Mouse (Mus musculus) forebrain, embryonic 16.5 days (tissue): ENCODE data around the gene Sik3. TPM values are rescaled to one million over a fixed set of nuclear protein-coding genes. Genes with fewer than 3 reads are reported as not detected.

Source experiments
- ATAC-seq: fragments of 200-750 bp; cut with Nextera tagmentation; 2 replicates; pipeline ENCODE4 v1.8.0; 2017; ENCODE audit warnings: mild to moderate bottlenecking, moderate library complexity
- H3K27ac ChIP-seq: fragments of 300-500 bp; sonication (generic); 2 replicates; pipeline ENCODE4 v1.5.1; 2014; ENCODE audit warnings: low read length, control low read depth
- H3K27me3 ChIP-seq: fragments of 300-500 bp; sonication (generic); replicated peaks from 2 replicates; pipeline ENCODE4 v1.6.1; 2014; ENCODE audit warnings: low read length; ENCODE audit not compliant: control insufficient read depth, insufficient read depth
- H3K36me3 ChIP-seq: fragments of 300-500 bp; sonication (generic); 2 replicates; pipeline ENCODE4 v1.6.1; 2014; ENCODE audit not compliant: control insufficient read depth, insufficient read depth
- H3K4me1 ChIP-seq: fragments of 300-500 bp; sonication (generic); replicated peaks from 2 replicates; pipeline ENCODE4 v1.6.1; 2014; ENCODE audit warnings: low read length; ENCODE audit not compliant: control insufficient read depth, insufficient read depth
- H3K4me2 ChIP-seq: fragments of 300-500 bp; sonication (generic); 2 replicates; pipeline ENCODE4 v1.6.1; 2014; ENCODE audit warnings: mild to moderate bottlenecking, low read length, control low read depth
- H3K4me3 ChIP-seq: fragments of 300-500 bp; sonication (generic); replicated peaks from 2 replicates; pipeline ENCODE4 v1.5.1; 2014; ENCODE audit warnings: mild to moderate bottlenecking, low read length, control low read depth
- H3K9ac ChIP-seq: fragments of 300-500 bp; sonication (generic); replicated peaks from 2 replicates; pipeline ENCODE4 v1.6.1; 2014; ENCODE audit warnings: low read depth, low read length, control low read depth
- H3K9me3 ChIP-seq: fragments of 300-500 bp; sonication (generic); 2 replicates; pipeline ENCODE4 v1.6.1; 2016; ENCODE audit warnings: low read length; ENCODE audit not compliant: control insufficient read depth
- WGBS: fragments of 180-500 bp; shearing (Covaris S2); extraction: QIAGEN DNeasy Blood & Tissue Kit; methylation state at CpG from one replicate; pipeline ENCODE4 v1.1.7; 2014; 5-methylcytosine and 5-hydroxymethylcytosine counted together
- polyA plus RNA-seq: library from polyadenylated mRNA; unstranded; fragments of >200 nt; fragmentation: Nextera tagmentation; extraction: Ambion mirVana; gene quantifications from 2 replicates; pipeline ENCODE4 v1.2.1, GENCODE M21; 2015

Gene Sik3
- polyA plus RNA-seq, 1 experiment from 2014 or later, result 5.3 TPM

DNA sequence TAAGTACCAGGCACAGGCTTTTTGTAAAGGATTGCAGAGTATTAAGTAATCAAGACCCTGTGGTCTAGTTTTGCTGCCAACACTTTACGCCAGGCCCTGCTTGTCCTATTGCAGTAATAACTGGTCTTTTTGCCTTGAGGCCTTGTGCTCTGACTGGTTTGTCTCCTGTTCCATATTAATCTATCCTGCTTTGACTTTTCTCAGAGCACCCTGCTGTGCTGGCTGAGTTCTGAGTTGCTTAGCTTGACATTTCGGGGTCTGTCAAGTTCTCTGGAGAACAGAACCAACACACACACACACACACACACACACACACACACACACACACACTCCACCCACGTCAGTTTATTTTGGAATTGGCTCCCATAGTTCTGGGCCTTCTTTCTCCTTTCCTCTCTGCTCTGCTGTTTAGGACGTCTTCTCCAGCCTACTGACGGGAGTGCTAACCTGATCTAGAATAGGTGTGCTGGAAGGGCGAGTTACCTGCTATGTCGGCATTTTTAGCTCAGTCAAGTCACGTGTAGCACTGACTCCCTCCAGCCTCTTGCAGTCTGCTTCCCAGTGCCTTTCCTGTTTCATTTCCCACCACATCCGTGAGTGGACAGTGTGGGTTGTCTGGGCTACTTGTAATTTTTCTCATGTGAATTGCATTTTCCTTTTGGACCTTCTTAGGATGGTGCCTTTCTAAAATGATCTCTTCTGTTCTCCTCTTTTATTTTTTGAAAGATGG lies 49.2 kb downstream of the Sik3 start:
- no peaks in the 10 kb centered on the region for H3K27me3 ChIP-seq
- H3K9me3 ChIP-seq, result no peaks in the 10 kb centered on the region
- no peak overlapping the region for H3K27ac ChIP-seq
- no peak overlapping the region for H3K4me3 ChIP-seq
- WGBS, result 83% methylated on average over 9 of the region's 9 CpGs
- H3K4me2 ChIP-seq, result no peak overlapping the region
- no peaks in the 10 kb centered on the region for H3K36me3 ChIP-seq
- no peaks in the 10 kb centered on the region for H3K4me1 ChIP-seq
- no peak overlapping the region for H3K9ac ChIP-seq
- no peak for ATAC-seq

DNA sequence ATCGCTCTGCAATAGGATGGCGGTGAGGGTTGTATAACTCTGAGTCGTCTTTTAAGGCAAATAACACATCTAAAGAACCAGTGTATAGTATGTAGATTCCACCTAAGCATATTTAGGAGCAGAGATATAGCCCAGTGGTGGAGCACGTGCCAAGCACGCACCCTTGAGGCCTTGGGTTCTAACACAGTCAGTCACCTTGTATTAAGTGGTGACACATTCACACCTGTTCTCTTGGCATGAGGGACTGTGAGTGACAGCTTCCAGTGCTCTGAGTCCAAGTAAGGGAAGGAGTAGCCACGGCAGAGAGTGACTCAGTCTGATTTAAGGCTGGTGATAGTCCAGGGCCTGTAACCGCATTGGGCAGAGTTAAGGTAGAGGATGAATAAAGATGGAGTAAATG lies 51.7 kb downstream of the Sik3 start:
- Histone ChIP-seq H3K27ac (no peak overlapping the region), H3K27me3 (no peaks in the 10 kb centered on the region), H3K36me3 (no peaks in the 10 kb centered on the region), H3K9me3 (no peaks in the 10 kb centered on the region), H3K4me2 (no peak overlapping the region), H3K4me3 (no peak overlapping the region), H3K4me1 (no peaks in the 10 kb centered on the region; the same call in 1 of the 2 replicates), H3K9ac (no peak overlapping the region)
- WGBS, result 92% methylated on average over 7 of the region's 7 CpGs
- no peak for ATAC-seq

DNA sequence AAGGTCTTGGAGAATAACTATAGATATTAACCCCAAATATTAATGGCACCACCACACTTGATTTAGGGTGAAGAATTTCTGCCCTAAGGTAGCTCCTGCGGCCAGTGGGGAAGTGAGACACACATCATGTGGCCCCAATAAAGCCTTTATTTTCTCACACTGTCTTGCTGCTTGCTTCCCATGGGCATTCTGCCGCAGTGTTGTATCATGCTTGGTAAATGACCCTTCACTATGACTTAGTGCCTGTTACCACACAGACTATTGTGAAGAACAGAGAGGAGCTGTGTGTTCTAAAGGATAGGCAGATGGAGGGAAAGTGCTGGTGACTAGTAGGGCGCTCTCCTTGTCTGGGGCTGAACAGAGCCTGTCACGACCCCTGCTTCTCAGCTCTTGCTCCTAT lies 54.1 kb downstream of the Sik3 start:
- ATAC-seq, result no peak
- Histone ChIP-seq H3K36me3 (no peaks in the 10 kb centered on the region), H3K9ac (no peak overlapping the region), H3K27ac (no peak overlapping the region), H3K4me2 (no peak overlapping the region), H3K4me1 (peaks cover 10% of the 10 kb centered on the region), H3K27me3 (no peaks in the 10 kb centered on the region), H3K4me3 (no peak overlapping the region), H3K9me3 (no peaks in the 10 kb centered on the region)
- 82% methylated on average over 4 of the region's 4 CpGs for WGBS

DNA sequence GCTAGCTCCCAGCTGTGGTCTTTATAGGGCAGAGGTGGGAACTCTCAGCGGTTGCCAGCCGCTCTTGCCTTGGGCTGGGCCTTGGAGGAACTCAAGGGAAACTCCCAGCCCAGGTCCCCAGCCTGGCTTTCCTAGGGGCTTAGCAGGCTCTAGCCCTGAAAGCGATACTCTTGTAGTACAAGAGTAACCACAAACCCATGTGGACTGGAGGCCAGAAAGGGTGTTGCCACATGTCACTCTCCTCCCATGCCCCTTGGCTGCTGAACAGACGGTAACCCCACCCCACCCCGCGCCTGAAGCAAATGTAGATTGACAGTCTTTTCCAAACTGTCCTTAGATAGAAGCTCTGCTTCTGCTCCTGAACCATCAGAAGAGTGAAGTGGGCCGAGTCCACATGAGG lies 55.1 kb downstream of the Sik3 start:
- 90% methylated on average over 7 of the region's 7 CpGs for WGBS
- ATAC-seq, result no peak

DNA sequence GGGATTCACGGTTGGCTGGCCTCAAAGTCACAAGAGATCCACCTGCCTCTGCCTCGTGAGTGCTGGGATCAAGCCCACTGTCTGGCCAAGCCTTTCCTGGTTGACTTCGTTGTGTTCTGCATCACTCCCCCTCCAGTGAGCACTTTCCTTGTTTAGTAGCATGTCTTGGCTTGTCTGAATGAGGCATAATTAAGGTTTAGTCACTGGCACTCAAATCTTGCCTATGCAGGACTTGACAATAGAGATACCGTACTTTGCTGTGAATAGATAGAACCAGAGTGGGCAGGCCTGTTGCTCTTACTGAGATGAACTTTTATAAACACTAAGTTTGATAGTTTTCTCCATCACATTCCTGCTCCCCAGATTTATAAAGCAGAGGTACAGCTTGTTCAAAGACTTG lies 56.4 kb downstream of the Sik3 start:
- H3K4me1 ChIP-seq, result peaks cover 10% of the 10 kb centered on the region
- no peak overlapping the region for H3K27ac ChIP-seq
- no peaks in the 10 kb centered on the region for H3K27me3 ChIP-seq
- no peak overlapping the region for H3K4me2 ChIP-seq
- no peak overlapping the region for H3K9ac ChIP-seq
- no peak for ATAC-seq
- 54% methylated on average over 4 of the region's 4 CpGs for WGBS
- no peaks in the 10 kb centered on the region for H3K36me3 ChIP-seq
- H3K4me3 ChIP-seq, result no peak overlapping the region
- no peaks in the 10 kb centered on the region for H3K9me3 ChIP-seq

More for the DNA sequence above, 55.1 kb downstream of the Sik3 start:
- Histone ChIP-seq H3K4me1 (peaks cover 10% of the 10 kb centered on the region), H3K36me3 (no peaks in the 10 kb centered on the region), H3K9ac (no peak overlapping the region), H3K27ac (no peak overlapping the region), H3K4me3 (no peak overlapping the region), H3K27me3 (no peaks in the 10 kb centered on the region), H3K4me2 (no peak overlapping the region), H3K9me3 (no peaks in the 10 kb centered on the region)

DNA sequence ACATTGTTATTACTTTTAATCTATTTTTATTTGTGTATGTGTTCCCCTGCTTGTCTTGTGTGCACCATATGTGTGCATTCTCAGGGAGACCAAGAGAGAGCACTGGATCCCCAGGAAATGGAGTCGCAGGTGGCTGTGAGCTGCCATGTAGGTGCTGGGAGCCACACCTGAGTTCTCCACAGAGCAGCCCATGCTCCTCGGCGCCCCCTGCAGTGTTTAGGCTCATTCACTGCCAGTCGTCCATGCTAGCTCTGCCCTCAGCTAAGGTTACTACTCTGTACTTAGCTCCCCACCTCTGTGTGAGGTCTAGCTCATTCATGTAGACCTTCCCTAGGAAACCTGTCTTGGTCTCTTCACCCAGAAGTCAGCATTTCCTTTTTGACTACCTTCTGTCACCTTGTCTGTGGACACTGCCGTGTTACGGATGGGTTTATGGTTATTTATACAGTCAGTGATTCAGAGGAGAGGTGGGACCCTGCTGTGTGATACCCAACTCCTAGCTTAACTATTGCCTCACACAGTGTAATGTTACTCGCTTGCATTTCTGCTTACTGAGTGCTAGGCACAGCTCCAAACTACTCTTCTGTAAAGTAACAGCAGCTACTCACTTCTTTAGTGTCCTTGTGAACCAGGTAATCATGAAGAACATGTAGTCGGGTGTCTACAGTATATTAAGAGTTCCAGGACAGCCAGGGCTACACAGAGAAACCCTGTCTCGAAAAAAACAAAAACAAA lies 59.6 kb downstream of the Sik3 start:
- H3K9me3 ChIP-seq, result no peaks in the 10 kb centered on the region
- H3K27me3 ChIP-seq, result no peaks in the 10 kb centered on the region
- no peak overlapping the region for H3K4me3 ChIP-seq
- ATAC-seq, result no peak
- H3K4me1 ChIP-seq, result peaks cover 10% of the 10 kb centered on the region
- H3K4me2 ChIP-seq, result no peak overlapping the region
- H3K36me3 ChIP-seq, result no peaks in the 10 kb centered on the region
- H3K9ac ChIP-seq, result no peak overlapping the region
- H3K27ac ChIP-seq, result no peak overlapping the region
- WGBS, result 74% methylated on average over 9 of the region's 9 CpGs

DNA sequence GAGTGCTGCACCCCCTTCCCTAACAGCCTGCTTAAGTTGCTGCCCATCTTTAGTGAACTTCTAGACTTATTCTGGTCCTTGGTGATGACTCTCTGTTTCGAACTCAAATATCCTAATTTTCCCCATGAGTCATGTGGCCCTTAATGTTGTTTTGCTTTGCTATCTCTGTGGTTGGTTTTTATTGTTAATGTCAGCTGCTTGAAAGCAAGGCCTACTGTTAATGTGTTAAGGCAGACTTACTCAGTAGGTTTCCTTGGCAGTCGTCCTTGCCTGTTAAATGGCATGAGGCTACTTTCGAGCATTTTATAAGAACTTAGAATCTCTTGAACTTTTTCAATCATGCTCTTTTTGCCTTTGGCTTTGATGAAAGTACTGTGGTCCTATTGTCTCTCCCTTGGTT lies 60.8 kb downstream of the Sik3 start:
- Histone ChIP-seq H3K9ac (no peak overlapping the region), H3K4me2 (no peak overlapping the region), H3K27me3 (no peaks in the 10 kb centered on the region), H3K4me3 (no peak overlapping the region), H3K9me3 (no peaks in the 10 kb centered on the region), H3K4me1 (peaks cover 10% of the 10 kb centered on the region), H3K36me3 (no peaks in the 10 kb centered on the region), H3K27ac (no peak overlapping the region)
- ATAC-seq, result no peak
- WGBS, result 80% methylated on average over 3 of the region's 3 CpGs

DNA sequence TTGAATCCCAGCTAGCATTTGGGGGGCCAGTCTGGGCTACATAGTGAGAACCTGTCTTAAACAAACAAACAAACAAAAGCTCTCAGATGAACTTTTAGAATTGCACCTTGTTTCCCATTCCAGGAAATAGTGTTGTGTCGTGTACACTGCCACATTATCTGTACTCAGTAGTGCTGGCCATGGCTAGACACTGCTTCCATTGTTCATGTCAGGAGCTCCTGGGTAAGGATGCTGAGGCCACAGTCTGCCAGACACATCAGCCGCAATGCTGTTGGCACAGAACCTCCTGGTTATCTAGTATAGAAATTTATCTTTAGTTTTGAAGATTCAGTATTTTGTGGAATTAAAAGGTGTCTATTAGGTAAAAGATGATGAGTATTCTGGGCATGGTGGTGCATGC lies 63.0 kb downstream of the Sik3 start:
- Histone ChIP-seq H3K4me3 (no peak overlapping the region), H3K9me3 (no peaks in the 10 kb centered on the region), H3K4me2 (no peak overlapping the region), H3K9ac (no peak overlapping the region), H3K27ac (no peak overlapping the region), H3K4me1 (peaks cover 4% of the 10 kb centered on the region), H3K36me3 (no peaks in the 10 kb centered on the region), H3K27me3 (no peaks in the 10 kb centered on the region)
- 68% methylated on average over 2 of the region's 2 CpGs for whole genome bisulfite sequencing
- ATAC-seq, result no peak

DNA sequence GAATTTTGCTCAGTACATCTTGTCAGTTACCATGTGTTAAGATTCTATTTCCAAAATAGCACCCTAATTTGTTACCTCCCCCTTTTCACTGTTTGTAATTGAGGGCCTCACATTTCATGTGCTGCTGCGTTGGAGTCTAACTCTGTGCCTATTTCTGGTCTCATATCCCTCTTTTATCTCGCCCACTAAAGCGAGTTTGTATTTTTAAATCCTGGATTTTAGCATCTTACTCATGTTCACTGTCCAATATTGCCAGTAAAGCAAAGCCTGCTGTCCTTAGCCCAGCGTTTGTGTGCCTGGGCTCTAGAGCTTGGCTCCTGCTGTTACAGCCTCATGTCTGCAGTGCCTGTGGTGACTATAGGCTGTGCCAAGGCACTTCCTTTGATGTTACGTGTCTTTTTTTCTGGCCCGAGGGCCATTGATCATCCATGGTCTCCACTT lies 69.8 kb downstream of the Sik3 start:
- no peak overlapping the region for H3K4me3 ChIP-seq
- H3K27ac ChIP-seq, result no peak overlapping the region
- no peaks in the 10 kb centered on the region for H3K36me3 ChIP-seq
- no peak for ATAC-seq
- H3K9me3 ChIP-seq, result no peaks in the 10 kb centered on the region
- H3K4me1 ChIP-seq, result peaks cover 12% of the 10 kb centered on the region; the same call in 1 of the 2 replicates
- H3K27me3 ChIP-seq, result no peaks in the 10 kb centered on the region
- H3K9ac ChIP-seq, result no peak overlapping the region
- WGBS, result 50% methylated on average over 6 of the region's 6 CpGs
- H3K4me2 ChIP-seq, result no peak overlapping the region
